Mouse (Mus musculus) adrenal gland, postnatal 36 days (tissue): ENCODE measurements around the gene Nfe2l1. TPM values are rescaled to one million over a fixed set of nuclear protein-coding genes. Genes with fewer than 3 reads are reported as not detected.

ENCODE experiments used
- DNase-seq, 2 experiments: peaks; one replicate each; pipeline ENCODE4 v3.0.0; 2021; ENCODE audit warnings: mixed read lengths in 1 of 2
- total RNA-seq, 2 experiments: library from RNA; stranded (reverse); gene quantifications; 2 replicates each; pipeline ENCODE4 v1.2.3; 2021

Gene Nfe2l1
- total RNA-seq, 2 experiments from 2014 or later, result 526 to 605 TPM

DNA sequence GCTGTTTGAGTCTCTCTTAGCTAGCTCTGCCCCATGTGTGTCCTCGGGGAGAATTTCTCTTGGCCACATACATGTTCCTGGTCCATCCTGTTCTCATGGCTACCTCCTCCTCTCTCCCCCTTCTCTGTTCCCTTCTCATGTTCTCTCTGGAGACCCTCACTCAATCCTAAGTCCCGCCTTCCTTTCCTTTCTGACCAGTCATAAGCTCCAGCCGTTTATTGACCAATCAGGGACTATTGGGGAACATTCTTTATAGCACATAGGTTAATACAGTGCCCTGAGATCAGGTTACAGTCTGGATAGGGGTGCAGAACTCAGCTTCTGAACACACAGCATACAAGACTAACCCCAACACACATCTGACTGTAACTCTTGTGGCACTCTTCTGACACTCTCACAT lies 17.5 kb upstream of the Nfe2l1 start:
- no peak for DNase-seq

DNA sequence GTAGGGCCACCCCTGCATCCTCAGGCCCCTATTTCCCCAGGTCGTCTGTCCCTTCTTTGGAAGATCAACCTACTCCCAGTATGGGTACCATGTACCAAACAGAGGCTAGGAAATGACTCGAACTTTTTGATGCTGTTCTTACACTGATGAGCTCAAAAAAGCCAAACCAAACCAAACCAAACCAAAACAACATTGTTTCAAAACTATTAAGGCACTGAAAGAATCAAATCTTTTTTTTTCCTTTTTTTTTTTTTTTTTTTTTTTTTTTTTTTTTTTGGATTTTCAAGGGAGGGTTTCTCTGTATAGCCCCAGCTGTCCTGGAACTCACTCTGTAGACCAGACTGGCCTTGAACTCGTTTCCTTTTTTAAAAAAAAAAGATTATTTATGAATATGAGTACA lies 13.9 kb upstream of the Nfe2l1 start:
- no peak for DNase-seq

DNA sequence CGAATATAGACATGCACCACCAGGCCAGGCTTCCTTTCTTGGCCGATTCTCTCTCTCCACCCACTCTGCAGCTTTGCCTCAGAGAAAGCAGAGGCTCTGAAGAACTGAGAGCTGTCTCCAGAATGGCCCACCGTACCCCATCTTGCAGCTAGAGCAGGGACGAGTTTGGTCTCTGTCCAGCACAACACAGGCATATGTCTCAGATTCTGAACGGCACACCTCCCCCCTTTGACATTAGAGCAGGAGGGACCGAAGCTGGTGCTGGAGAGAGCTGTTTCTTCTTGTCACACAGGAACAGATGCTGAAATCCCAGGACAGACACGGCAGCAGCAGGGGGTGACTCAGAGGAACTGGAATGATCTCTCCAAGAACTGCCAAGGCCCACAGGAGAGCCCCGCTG lies 10.5 kb upstream of the Nfe2l1 start:
- peak; percentile 53 to 58 for DNase-seq

DNA sequence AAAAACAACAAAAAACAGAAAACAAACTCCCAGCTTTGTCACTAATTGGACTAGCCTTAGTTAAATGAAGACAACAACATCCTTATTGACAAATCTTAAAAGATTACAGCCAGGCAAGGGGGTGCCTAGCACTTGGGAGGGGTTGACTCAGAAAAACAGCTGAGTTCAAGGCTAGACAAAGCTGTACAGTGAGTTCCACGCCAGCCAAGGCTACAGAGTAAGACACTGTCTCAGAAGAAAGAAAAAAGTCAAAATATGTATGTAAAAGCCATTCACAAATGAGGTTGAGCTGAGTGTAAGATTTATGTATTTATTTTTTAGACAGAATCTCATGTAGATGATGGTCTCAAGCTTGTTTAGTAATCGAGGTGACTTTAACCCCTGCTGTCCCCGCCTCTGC lies 10.1 kb upstream of the Nfe2l1 start:
- DNase-seq, result no peak

DNA sequence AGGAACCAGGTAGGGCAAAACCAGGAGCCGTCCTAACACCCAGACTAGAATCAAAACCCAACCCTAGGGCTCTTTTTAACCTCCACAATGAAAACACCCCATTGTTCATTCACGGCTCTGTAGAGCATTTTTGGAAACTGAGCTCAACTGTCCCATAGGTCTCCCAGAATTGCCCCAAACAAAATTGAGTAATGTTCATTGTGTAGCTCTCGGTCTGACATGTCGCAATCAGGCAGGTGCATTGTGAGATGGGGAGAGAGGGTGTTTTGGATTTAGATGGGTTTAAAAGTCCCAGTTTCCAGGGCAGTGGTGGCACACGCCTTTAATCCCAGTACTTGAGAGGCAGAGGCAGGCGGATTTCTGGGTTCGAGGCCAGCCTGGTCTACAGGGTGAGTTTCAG lies 9.7 kb upstream of the Nfe2l1 start:
- no peak for DNase-seq

DNA sequence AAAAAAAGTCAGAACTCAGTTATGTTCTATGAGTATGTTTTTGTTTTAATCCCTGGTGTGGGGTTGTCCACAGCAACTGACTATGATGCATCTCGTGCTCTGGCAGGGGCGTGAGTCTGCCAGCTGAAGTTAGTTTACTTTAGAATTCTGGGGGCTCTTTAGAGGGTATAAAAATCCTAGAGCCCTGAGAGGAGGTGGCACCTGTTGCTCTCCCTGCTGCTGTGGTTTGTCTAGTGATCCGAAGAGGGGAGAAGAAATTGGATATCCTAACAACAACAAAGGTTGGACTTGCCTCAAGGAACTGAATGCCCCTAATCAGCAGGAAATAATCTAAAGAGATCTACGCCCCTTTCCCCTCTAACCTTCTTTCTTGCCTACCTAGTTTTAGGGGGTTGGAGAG lies 8.6 kb upstream of the Nfe2l1 start:
- DNase-seq, result no peak

DNA sequence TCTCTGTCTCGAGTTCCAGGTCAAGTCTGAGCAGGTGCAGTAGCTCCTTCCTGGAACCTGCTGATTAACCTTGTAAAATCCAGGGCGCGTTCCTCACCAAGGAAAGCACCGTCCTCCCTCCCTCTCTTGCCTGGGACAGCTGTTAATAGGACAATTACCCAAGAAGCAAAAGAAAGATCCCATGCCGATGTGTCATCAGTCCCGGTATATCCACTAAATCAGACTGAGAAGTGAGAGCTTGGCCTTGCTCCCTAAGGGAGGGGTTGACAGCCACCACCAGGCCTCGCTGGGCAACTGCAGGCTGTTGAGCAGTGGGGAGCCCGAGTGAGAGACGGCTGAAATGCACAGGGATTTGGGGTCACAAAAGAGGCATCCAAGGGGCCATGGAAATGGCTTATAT lies 7.5 kb upstream of the Nfe2l1 start:
- peak; percentile 62 to 63 for DNase-seq

DNA sequence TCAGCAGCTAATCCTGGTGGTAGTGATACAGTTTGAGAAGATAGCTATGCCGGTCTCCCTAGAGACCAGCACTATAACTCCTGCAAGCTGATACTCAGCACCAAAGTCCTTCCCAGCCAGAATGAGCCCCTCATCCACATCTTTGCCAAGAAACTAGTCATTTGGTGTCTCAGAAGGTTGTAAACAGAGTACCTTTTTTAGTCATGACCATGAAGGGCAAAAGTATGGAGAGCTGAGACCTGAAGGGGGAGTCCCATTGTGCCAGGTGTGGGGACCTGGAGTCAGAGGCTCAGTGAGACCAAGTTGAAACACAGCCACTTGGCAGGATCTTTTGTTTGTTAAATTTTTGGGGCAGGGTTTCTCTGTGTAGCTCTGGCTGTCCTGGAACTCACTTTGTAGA lies 4.4 kb upstream of the Nfe2l1 start:
- no peak for DNase-seq

DNA sequence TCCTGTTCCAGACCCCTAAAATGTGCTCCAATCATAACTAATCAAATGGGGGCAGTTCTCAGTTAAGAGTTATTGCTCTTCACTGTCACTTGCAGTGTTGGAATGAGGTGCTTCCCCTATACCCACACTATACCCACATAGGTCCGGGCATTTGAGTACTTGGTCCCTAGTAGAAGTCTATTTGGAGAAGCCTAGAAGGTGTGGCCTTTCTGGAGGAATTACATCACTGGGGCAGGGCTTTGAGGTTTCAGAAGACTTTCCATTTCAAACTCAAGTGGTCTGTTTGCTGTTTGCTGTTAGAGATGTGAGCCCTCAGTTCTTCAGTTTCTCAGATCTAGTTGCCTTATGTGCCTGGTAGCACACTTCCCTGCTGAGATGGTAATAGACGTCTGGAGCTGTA lies 3.2 kb upstream of the Nfe2l1 start:
- DNase-seq, result no peak

DNA sequence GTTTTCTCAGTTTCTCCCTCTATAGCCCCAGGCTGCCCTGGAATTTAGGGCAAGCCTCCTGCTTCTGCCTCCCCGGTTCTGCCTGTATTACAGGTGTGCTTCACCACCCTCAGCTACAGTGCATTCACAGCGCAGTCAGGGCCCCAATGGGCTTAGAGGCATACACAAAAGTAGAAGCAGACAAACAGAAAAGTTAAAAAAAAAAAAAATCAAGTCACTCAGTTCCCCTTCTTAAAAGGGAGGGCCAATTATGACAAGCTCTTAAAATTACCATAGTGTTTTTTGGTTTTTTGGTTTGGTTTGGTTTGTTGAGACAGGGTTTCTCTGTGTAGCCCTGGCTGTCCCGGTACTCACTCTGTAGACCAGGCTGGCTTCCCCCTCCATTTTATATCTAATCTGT lies 2.8 kb upstream of the Nfe2l1 start:
- DNase-seq, result no peak

DNA sequence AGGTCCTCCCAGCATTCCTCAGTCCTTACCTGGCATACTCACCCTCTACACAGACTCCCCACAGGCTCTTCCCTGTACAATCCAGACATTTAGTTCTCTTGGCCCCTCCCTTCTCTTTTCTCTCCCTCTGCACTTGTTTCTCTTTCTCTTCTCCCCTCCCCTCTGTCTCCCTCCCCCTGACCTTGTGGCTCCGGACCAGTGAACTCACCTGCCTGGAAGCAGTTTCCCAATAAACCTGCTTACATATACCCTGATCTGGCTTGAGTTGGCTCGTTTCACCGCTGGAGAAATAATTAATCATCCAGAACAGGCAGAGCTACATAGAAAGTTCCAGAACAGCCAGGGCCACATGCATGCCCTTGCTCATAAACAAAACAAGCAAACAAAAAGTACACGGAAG lies 1.7 kb upstream of the Nfe2l1 start:
- no peak for DNase-seq

DNA sequence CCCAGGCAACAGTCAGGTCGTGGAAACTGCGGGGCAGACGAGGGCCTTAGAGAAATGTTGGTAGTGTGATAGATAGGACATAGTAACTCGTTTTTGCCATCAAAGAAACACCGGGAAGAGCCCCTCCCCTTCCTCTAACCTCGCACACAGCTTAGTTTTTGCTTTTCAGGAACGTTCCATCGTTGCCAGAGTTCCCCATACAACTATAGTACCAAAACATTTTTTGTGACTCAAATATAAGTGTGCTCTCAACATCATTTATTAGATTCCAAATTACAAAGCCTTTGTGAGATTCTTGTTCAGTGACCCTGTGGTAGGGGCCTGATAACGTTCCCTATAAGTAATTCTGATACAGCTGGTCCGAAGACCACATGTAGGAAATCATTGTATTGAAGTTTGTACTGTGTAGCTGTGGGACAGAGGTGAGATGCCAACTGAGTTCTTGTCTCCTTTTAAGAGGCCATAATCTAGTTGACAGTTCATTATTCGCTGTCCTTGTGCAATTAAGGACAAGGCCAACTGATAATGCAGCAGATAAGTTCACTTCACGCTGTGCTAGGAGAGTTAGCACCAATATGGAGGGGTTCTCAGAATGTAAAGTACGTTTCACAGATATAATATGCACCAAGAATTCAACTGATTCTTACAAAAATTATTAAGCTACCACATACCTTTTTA lies 910 bp upstream of the Nfe2l1 start:
- no peak for DNase-seq

DNA sequence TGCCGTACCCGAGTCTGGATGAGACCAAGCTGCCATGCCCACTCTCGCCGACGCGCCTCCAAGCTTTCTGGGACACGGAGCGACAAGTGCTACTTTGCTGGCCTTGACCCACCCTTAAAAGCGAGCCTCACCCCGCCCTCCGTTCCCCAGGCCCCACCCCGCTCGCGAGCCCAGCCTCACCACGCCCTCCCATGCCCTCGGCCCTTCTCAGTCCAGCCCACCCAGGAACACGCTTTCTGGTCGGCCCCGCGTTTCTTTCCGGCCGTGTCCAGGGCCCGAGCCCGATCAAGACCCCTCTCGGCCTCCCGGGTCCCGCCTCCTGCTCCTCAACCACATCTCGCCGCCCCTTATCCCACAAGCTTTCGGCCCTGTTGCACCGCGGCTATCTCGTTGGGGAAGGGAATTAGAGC lies 360 bp downstream of the Nfe2l1 start:
- DNase-seq, result peak; percentile 96

DNA sequence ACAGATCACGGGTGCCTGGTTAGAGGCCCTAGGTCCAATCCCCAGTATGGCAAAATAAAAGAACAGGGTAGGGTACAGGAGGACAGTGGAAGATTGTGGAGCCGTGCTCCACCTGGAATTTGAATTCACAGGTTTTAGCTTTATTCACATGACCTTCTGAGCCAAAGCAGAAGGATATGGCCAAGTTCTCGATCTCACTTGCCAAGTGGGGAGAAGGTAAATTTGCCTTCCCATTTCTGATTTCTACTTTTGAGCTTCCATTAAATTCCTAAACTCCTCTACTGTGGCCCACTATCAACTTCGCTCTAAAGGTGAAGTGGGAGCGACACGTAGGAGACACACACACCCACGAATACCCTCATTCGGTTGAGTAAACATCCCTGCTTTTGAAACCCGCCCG lies 887 bp downstream of the Nfe2l1 start:
- DNase-seq, result no peak

DNA sequence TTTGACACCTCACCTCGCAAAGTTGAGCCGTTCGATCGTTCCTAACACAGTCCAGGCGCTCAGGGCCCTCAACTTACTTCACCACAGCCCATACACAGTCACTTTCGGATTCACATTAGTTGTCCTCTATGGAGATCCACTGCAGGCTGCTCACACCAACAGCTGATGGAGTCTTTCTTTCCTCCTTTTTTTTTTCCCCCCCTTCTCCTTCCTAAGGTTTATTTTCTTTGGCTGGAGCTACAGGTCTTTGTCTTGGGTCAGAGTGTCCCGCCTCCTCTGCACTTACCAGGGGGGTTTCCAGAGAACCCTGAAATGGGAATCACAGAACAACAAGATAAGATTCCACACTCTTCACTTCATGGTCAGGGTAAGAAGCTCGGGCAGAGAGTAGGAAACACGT lies 1.9 kb downstream of the Nfe2l1 start:
- no peak for DNase-seq

DNA sequence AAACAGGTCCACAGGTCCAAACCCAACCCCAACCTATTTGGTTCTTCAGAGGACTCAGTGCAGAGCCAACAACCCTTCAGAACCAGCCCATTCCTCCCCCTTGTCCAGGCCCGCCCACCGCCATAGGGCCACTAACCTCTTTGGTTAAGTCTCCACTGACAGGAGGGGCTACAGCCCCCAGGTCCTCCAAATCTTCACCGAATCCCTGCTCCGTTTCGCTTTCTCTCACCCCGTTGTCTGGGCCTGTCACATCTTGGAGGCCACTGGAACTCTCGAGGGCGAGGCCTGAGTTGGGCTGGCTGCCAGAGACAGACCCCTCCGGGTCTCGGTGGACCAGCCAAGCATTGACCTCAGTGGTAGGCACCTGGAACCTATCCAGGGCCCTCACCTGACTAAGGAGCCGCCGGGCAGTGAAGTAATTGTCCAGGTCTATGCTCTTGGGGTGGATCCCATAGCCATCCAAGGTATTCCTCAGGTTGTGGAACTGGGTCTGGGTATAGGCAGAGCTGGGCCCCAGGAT lies 2.6 kb downstream of the Nfe2l1 start:
- no peak for DNase-seq

DNA sequence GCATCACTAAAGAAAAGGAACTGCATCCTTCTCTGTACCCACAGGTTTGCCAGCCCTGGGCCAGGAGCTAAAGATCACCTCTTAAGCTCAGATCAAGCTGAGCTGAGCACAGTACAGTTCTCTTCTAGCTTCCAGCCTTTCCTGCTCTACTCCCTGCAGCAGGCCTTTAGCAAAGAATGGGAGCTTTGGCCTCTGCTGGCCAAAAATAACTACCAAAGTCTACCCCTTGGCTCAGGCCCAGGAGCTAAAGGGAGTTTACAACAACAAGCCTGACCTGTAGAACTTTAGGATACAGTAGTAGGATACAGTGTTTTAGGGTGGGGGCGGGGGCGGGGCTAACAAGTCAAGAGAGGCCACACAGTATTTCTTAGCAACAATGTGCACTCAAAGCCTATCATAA lies 3.3 kb downstream of the Nfe2l1 start:
- peak in 1 of 2 experiments; percentile 55 for DNase-seq

DNA sequence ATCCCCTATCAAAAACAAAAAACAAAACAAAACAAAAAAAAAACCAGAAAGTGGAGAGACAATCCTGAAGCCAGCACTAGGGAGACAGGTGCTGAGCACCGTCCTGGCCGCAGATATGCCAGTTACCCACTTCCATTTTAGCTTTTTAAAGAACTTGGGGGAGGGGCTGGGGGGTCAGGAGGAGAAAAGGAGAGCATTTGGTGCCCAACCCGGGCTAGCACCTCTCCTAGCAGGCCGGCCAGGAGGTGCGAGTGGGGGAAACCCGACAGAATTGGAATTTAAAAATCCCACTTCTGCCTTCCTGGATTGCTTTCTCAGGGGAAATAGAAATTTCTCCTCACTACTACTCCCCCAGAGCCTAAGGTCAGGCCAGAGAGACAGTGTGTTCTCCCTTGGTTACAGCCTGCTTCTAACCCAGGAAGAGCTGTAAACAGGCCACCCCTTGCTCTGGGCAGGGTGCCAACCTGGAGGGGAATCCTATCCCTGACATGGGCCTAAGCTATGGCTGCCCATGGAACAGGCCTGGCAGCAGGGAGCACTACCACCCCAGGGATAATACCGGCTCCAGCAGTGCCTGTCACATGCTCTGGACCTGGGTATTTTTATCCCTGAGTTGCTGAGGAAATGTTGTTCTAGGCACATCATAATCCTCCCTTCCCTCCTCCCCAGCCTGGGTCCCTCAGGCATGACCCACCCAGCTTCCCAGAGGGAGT lies 4.8 kb downstream of the Nfe2l1 start:
- DNase-seq, result peak; percentile 86 to 90

DNA sequence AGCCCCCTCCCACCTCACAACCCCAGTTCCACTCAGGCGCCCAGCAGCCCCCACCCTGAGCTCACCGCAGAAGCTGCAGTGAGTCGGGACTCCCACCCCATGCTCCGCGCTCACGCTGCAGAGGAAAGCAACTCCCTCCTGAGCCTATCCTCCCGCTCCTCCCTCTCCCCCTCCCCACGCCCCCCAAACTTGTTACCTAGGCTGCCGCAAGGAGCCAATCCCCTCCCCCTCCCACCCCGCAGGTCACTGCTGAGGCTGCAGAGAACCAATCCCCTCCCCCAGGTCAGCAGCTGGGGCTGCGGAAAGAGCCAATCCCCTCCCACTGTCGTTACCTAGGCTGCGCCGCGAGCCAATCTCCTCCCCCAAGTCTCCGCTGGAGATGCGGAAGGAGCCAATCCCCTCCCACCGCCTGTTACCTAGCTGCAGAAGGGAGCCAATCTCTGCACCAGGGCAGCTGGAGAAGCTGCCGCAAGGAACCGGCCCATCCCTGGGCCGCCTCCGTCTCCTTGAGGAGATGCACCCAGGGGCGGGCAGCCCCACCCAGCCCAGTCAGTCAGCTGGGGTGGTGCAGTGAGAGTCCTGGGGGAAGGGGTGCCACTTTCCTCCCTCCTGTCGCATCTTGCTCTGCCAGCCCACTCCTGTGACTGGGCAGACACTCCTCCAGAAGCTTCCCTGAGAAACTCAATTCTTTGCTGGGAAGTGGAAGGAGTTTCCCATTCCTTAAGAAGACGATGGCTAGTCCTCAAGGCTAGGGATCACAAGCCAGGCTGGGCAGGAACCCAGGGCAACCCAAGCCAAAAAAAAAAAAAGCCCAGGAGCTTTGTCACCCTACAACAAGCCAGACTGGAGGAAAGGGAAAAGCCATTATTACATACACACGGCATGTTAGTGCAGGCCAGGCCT lies 5.6 kb downstream of the Nfe2l1 start:
- peak; percentile 95 for DNase-seq

DNA sequence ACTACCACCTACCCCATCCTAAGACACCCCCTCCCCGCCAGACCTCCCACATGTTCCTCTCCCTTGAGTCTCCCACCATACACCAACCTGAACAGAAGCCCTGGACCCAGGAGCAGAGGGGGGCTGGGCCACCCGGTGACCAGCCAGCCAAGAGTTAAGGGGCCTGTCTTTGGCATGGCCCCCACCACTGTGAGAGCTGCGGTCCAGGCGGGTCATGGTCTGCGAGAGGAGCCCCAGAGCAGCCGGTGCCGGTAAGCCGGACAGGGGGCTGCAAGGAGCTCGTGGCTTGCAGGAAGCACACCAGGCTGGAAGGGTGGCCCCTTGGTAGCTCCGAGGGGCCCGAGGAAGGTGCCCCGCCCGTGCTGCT lies 6.3 kb downstream of the Nfe2l1 start:
- DNase-seq, result no peak

DNA sequence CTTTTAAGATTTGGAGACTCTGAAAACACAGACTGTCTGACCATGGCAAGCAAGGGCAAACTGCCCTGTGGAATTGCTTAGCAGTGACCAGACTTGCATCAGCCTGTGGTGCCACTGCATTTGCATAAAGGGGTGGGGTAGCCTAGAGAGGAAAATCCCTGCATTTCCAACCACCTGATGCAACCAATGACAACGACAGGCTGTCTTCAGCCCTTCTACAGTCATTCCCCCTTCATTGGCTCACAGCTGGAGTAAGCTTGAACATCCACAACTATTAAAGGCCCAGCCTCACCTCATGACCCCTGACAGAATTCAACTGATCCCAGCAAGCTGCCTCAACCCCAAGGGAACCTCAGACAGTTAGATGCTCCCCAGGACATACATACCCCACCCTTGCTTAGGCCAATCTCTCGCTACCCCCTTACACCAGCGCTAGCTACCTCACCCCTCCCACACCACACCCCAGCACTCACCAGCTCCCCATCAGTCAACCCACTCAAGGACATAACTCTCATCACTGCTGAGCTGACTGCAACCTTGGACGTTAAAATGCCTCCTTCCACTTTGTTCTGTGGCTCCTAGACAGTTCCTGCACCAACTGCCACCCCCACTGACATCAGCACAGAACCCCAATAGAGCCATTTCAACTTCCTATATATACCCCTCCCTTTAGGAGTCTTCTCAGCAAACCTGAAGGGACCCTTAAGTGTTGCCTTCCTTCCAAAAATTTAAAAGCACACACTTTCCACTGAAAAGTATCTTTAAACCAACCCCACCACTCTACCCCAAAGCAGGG lies 6.9 kb downstream of the Nfe2l1 start:
- peak; percentile 70 to 78 for DNase-seq

DNA sequence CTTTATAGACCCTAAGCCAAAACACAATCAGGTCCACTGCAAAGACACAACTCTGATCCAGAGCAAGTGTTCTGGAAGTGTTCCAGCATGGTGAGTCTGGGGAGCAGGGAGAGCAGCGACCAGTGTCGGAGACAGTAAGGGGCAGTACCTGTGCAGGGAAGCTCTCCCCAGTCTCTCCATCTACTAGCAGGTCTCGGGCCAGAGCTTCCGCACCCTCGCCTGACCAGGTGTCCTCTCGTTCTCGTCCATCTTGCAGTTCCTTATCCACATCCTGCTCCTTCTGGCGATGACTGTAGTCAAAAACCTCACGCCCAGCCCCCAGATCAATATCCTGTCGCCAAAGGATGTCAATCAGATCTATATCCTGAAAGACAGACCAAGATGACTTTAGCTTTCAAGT lies 7.8 kb downstream of the Nfe2l1 start:
- no peak for DNase-seq
